Mouse (Mus musculus) WW6 (cell line): ENCODE measurements around the gene Cit.

Experiments
- DNase-seq: peaks from one replicate; pipeline ENCODE4 v3.0.0-alpha.2; 2013; ENCODE audit warnings: low read depth, low spot score

Cit gene

DNA sequence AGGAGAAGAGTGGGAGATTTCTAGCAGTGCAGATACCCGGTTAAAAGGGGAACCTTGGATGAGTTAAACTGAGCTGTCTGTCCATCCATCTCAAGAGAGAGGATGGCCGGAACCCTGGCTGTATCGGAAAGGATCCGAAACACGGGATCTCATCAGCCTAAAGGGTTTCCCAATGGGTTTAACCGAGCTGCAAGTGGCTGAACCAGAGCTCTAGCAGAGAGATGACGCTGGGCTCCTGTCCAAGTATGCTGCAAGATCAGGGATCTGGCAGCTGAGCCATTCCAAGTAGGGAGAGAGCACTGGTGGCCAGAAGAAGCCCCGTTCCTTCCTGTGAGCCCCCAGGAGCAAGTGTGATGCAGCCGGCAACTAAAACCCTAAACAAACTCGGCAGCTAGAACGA is 64.0 kb downstream of the Cit start:
- no peak for DNase-seq

DNA sequence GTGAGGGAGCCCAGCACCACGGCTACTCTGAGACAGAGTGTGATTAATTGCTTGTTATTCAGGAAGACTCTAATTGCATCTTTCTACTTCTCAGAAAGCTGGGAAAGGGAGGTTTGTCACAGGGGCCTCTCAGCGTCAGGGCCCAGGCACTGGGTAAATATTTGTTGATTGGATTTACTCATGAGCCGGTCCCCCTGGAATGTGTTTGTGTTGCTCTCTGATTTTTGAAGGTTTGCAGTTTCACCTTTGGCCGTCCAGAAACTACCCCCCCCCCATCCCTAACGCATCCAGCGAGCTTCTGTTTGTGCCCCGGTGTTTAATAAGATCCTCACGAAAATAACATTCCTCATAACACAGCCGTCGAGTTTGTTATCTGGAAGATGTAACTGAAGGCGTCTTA is 65.4 kb downstream of the Cit start:
- DNase-seq, result no peak

DNA sequence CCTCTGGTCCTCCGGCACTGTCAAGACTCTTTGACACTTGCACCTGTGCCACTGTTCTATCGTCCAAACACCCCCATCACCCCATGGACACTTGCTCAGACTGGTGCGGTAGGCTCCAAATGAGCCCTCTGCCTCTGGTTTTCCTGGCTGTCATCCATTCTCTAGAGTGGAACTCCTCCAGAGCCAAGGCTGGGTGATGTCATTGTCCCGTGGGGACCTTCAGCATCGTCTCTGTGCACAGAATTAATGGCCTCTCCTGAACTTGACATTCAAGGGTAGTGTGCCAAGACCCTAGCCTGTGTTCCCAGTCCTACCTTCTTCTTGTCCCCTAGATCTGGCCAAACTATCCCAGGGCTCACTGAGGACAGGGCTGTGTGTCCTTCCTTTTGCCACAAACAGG is 70.4 kb downstream of the Cit start:
- no peak for DNase-seq

DNA sequence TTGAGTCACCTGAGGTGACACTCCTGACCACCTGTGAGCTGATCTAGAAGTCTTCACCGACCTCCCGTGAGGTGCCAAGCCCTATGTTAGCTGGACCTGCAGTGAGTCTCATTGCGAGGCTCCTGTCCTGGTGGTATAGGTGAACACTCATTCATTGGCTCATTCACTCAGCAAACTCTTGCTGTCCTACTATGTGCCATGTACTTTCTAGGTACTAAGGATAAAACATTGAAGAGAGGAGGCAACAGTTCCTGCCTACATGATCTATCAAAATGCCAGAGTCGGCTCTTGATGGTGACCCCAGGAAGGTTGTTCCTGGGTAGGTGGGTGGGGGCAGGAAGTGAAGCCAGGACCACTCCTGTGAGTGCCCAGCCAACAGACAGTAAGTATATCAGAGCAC is 72.9 kb downstream of the Cit start:
- no peak for DNase-seq

DNA sequence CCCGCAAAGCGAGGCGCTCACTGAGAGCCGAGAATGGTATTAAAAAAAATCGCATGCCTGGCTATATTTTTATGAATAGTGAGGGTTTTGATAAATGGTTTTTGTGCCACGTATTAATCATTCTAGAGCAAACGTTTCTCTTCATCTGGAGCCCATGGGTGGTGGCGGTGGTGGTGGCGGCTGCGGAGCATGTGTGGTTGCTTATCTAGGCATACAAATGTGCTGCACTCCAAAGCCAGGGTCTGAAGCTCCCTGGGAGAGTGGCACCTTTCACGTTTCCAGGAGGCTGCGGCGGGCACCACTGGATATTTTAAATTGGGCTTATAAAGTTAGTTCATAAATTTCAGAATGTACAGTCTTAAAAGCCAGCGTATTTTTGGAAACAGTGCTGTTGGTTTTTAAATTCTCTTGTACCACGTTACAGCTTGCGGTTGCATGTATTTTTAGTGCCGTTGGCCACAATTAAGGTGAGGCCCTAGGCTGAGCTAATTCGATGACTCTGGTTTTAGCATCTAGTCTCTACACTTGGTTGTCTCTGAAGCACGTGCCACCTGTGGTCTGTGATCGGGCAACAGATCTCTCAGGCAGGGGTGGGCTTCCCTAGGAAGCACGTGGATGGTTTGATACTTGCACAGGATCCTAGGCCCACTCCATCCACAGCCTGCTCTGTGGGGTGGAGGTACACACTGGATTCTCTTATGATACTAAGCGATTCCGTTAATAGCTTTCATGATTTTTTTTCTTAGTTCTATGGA is 73.7 kb downstream of the Cit start:
- DNase-seq, result no peak

DNA sequence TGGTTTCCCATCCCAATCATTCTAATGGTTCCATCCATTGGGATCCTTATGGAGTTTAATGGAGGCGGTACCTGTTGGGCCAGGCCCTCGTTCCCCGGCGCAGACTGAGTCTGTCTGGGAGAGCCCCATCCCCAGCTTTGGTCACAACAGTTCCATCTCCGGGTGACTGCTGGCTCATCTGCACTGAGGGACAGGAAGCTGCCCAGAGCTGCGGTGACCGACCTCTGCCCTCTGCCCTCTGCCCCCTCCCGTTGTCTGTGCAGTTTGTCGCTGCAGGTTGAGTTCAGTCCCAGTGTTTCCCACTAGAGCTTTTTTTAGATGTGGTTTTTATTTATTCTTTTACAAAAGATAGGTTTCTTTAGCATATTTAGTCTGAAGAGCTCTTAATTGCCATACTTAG is 76.9 kb downstream of the Cit start:
- DNase-seq, result no peak

DNA sequence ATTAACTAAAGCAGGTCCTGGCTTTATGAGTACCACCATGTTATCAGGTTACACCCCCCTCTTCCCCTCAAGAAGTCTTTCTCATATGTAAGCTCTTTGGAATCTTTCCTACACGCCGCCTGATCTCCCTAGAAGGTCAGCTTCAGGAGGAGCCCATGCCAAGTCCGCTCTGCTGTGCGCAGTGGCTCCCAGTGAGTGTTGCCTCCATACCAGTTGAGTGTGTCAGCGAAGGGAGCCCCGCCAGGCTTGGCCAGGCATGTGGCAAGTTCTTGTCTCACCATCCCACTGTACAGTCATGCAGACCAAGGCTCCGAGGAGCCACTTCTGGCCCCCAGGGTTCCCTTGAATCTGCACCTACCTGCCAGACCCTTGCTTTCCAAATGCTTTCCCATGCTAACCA is 79.9 kb downstream of the Cit start:
- no peak for DNase-seq

DNA sequence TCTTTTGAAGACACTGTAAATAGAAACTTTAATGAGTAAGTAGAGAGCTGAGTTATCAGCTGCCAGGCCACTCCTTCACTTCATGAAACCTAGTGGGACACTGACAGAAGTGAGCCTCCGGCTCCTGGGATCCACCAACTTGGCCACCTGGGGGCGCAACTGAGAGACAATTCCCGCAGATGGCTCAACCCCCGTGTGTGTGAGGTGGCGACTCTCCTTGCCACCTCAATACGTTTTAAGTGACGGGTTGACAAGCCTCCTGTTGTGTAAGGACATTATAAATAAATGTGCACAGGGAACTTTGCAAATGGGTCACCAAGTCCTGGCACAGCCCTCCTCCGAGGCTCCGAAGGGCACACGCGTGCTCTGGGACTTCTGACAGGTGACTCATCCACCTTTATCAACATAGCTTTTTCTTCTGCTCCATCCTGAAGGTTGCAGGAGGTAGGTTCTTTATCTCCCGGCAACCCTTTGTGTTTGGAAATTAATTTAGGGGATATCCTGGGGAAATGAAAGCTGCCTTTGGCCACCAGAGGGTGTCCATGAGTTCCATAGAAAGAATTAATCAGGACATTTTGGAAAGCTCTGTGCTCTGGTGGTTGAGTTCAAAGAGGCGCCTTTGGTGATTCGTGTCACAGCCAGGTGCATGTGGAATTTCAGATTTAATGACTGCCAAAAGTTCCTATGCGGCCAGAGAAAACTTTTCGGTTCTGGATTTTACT is 83.9 kb downstream of the Cit start:
- no peak for DNase-seq

DNA sequence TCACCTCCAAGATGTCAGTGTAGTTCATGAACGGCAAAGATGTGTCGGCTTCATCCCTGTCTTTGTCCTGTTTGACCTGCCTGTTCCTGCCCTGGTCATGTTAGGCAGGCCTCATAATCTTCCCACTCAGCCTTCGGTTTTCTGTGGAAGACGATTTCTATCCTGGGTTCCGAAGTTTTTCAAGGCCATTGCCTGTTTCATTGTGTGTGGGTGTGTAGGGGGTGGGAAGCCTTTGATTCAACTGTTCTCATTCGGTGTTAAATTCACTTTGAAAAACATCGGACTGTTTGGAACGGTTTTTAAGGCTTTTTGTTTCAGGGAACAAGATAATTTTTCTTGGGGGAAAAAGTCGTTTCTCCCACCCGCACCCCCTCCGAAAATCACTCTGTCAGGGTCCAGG is 87.2 kb downstream of the Cit start:
- DNase-seq, result no peak

DNA sequence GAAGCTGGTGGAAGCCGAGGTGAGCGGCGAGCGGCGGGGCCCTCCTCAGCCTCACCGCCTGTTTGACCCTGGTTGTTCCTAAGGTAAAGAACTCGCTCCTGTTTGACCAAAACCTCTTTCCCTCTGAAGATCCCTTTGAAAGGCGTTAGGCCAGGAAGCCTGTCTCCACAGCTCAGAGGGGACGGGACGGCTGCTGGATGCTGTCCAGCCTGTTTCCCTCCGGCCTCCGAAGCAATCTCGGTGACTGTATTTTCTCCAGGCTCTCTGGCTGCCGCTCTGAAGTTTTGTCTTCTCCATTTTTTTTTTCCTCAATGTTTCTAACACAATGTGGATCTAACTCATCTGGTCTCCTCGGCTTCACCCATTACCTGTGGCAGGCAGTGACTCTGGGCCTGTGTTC is 91.8 kb downstream of the Cit start:
- no peak for DNase-seq

DNA sequence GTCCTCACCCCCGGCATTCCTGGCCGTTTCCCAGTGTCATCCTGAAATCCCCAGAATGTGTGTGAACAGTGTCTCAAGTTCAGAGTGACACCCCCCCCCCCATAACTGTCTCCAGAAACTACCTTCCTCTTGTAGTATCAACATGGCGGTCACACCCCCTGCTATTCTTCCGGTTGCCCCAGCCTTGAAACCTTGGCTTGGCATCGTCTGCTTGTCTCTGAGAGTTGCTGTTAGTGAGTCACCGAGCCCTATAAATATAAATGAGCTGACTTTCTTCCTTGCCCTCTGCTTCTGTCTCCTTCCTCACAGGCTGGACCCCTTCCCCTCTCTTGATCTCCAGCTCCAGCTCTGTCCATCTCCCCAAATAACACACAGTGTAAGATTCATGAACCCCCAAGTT is 92.5 kb downstream of the Cit start:
- no peak for DNase-seq

DNA sequence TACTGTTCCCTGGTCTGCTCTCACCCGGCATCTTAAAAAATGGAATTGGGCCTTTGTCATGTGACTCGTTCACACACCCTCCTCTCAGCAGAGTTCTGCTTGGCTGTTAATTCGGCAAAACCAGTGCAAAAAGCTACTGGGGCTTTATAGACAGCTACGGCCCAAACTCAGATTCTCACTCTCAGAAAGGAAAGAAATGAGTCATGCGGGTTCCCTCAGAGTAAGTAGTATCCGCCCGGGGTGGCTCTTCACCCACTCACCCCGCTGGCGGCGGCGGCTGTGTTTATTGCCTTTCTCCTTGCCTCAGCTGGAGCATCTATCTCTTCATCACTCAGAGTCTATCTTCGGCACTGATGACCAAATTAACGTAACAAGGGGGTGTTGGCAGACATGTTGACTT is 93.9 kb downstream of the Cit start:
- DNase-seq, result no peak

DNA sequence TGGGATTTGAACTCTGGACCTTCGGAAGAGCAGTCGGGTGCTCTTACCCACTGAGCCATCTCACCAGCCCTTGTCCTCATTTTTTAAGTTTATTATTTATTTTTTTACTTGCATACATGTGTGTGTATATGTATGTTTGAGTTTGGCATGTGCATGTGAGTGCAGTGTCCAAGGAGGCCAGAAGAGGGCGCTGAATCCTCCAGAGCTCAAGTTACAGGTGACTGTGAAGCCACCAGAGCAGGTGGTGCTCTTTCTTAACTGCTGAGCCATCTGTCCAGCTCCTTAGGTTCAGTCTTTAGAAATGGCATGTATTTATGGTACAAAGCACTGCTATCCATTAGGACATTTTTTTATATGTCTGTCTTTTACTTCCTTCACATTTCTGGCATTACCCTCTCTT is 97.3 kb downstream of the Cit start:
- DNase-seq, result no peak

DNA sequence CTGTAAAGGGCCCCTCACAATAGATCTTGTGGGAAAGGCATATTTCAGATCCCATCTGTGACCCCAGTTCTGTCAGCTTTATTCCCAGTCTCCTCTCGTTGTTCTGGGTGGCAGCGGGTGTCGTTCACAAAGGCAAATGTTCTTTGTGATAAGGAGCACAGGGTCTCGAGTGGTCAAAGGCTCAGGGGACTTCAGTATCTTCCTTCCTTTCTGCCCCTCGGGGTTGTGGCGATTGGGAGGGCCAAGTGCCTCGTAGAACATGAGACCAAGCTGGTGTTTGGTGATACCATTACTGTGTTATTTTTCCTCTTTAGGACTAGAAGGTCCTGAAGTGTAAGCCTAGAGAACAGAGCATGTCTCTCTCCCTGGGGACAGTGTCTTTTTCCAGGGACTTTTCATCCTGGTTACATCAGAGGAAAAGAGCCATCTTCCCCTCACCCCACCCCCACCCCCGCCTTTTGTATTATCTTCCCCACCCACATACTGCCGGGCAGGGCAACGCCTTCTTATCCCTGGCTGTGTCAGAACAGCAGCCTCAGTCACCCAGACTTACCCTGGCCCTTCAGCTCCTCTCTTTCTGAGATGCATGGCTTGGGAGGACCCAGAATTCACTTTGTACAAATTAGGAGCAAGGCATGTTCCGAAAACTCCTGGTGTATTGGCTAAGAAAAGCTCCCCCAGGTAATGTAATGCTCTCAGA is 99.9 kb downstream of the Cit start:
- DNase-seq, result no peak

DNA sequence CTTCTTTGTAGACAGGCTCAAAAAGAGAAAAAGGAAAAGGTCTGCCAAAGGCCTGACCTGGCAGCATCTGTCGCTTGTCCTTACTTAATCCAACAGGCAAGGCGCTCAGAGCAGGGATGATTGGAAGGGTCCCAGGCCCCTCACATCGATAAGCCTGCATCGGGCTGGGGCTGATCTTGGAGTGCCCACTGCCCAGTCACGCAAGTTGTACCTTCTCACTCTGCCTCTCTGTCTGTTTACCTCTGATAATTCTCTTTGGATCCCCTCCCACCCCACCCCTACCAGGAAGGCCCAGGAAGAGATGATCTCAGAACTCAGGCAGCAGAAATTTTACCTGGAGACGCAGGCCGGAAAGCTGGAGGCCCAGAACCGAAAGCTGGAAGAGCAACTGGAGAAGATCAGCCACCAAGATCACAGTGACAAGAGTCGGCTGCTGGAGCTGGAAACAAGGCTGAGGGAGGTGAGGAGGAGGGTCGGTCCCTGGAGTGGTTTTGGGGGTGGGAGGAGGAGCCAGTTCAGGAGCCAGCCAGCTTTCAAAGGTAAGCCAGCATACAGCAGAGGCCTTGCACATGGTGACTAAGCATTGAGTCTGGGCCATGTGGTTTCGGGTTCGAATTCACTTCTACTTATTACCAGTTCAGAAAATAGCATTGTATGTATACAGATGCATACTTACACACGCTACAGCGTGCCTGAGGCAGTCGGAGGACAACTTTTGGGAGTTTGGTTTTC is 102.7 kb downstream of the Cit start:
- no peak for DNase-seq

DNA sequence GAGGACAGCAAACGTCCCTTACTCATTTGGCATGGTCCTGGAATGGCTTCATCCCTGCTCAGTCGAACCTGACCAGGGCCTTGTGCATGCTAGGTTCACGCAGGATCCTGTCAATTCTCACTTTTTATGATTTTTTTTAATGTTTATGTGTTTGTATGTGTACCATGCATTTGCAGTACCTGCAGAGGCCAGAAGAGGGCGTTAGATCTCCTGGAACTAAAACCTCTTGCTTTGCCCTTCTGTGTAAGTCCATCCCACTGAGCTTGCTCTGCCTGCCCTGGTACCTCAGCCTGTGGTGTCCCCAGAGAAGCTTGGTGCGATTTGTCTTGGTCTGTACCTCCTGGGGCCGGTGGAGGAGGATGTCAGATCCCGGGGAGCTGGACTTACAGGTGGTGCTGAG is 105.9 kb downstream of the Cit start:
- no peak for DNase-seq

DNA sequence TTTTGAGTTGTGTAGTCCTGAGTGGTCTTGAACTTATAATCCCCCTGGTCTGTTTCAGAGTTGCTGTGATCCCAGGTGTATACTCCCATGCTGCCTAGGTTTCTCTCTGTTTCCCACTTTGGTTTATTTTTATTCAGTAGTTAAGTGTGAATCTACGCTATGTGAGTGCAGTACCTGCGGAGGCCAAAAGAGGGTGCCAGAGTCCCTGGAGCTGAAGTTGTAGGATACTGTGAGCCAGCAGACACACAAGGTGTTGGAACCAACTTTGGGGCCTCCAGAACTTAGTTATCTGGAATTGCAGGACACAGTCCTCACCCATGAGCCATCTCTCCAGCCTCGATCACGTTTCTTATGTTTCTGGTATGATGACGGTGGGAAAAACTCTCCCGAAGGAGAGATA is 108.1 kb downstream of the Cit start:
- no peak for DNase-seq

DNA sequence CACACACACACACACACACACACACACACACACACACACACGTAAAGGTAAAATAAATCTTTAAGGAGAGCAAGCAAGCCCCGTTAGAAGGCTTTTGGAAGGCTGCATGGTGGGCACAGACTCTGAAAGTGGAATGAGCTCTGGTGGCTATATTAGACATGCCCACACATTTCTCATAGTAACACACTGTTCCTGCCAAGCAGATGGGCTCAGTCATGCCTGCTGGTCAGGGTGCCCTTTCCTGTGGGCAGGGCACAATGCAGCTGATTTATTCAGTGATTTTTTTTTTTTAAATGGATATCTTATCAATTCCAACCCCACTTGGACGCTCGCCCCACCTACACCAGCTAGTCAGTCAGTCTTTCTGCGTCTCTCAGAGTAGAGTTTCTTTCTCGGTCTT is 109.0 kb downstream of the Cit start:
- no peak for DNase-seq

DNA sequence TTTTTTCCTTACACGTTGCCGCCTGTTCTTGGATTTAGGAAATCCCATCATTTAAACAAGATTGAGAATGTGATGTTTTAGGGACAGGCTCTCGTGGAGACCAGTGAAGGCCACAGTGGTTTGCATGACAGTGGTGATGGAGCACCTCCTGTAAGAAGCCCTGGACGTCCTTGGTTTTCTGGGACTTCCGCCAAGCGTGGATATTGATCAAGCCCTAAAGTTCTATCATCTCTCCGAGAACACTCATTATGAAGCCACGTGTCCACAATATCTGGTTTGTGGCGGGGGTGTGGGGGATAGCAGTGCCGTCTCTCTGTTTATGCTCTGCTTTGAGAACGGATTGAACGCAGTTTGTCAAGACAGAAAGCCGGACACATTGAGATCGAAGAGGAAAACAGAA is 109.5 kb downstream of the Cit start:
- no peak for DNase-seq

DNA sequence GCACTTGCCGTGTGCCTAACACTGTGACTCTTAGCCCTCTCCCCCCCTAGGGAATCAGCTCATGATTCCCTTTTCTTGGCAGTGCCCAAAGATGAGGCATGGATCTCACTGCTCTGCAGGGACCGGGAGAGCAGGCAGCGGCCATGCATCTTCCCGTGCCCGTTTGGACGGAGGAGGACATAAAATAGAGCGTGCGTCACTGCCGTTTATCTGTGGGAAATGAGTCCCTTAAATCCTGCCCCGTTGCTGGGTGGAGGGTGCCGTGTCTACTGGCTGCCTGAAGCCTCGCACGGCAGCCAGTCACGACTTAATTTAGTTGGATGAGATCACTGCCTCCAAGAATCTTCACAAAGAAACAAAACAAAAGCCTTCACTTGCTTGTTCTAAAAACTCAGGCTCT is 110.1 kb downstream of the Cit start:
- DNase-seq, result no peak

DNA sequence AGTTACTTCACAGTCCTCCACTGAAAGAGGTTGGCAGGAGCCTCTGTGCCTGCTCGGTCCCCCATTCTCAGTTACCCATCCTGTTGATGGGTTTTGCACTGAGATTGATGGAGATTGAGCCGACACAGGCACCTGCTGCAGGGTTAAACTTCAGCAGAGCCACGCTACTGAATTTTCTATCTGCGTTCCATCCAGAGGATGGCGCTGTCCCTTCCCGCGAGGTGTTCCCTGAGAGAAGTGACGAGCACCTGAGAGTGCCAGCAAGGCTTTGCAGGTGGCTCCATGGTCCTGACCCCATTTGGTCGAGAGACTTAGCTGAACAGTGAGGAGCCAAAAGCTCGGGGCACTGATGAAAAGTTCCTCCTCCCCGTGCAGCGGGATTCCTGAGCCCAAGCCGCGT is 111.0 kb downstream of the Cit start:
- no peak for DNase-seq

DNA sequence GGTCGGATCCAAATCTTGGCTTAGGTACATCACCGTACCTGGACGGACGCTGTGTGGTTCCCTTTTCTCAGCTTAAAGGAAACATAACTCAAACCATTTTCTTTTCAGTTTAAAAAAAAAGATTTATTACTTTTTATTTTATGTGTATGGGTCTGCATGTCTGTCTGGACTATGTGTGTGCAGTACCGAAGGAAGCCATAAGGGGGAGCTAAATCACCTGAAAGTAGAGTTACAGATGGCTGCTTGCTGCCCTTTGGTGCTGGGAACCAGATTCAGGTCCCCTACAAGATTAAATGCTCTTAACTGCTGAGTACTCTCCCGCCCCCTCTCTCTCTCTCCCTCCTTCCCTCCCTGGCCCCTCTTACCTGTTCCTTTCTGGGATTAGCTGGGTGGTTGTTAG is 112.1 kb downstream of the Cit start:
- DNase-seq, result no peak
